Mouse (Mus musculus) ZHBTc4 (cell line): Measurements from ENCODE around the gene Ccdc122.

Experiments
- DNase-seq: peaks from one replicate; pipeline ENCODE4 v3.0.0-alpha.2; 2011; ENCODE audit warnings: low read depth, low spot score

Ccdc122 gene

GRCm38 (mm10) chr14:77130612-77131011 lies 94.0 kb downstream of the Ccdc122 start:
- DNase-seq, result no peak

- no peak for DNase-seq
Observed at GRCm38 (mm10) chr14:77136936-77137335, 100.4 kb downstream of the Ccdc122 start.

- DNase-seq, result peak; percentile 65
Observed at GRCm38 (mm10) chr14:77141324-77142282, 105.0 kb downstream of the Ccdc122 start.

- no peak for DNase-seq
Observed at GRCm38 (mm10) chr14:77145103-77145502, 108.5 kb downstream of the Ccdc122 start.

- no peak for DNase-seq
Observed at GRCm38 (mm10) chr14:77147635-77148034, 111.1 kb downstream of the Ccdc122 start.

- peak; percentile 3 for DNase-seq
Observed at GRCm38 (mm10) chr14:77150556-77150955, 114.0 kb downstream of the Ccdc122 start.

GRCm38 (mm10) chr14:77151431-77151830 lies 114.9 kb downstream of the Ccdc122 start:
- DNase-seq, result no peak

GRCm38 (mm10) chr14:77156222-77156910 lies 119.8 kb downstream of the Ccdc122 start, which contains the start of gene Enox1:
Gene Enox1, plus strand, starts transcription at chr14:77156763.
- peak; percentile 79 for DNase-seq

GRCm38 (mm10) chr14:77156911-77157504 lies 120.4 kb downstream of the Ccdc122 start:
- peak; percentile 39 for DNase-seq

GRCm38 (mm10) chr14:77157505-77157911 lies 120.9 kb downstream of the Ccdc122 start:
- peak; percentile 12 for DNase-seq

GRCm38 (mm10) chr14:77159397-77159796 lies 122.8 kb downstream of the Ccdc122 start:
- DNase-seq, result no peak
